Mouse (Mus musculus): ENCODE results near the gene Rab3gap2.

DNA sequence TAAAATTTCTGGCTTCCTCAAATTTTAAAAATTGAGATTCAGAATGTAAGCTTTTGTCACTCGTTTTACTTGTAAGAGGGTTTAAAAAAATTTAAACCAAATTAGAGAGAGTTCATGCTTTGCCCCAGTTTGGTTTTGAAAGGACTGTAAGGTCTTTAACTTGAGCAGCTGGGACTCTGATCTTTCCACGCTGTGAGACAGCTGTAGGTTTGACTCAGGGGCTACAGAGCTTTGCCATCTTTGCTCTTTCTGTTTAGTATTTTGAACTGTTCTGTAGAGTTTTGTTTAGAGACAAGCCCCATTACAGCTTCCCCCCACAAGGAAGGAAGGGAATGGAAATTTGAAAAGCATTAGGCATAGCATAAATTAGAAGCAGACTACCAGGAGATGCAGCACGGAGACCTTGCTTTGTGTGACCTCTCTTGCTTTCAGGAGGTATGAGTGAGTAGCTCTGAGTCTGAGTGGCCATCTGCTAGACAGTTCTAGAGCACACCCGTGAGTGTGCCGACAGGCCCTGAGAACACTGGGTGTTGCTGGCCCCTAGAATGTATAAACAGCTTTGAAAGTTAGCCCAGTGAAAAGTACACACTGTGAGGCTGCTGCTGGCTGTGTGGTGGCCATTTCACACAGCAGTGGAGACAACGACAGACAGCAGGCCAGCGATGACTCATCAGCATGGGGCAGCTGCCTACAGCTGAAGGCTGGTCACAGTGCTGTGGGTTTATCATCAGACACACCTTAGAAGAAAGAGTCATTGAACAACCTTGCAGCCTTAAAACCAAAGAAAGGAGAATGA, 25.7 kb downstream of the Rab3gap2 start:
- TF ChIP-seq CTCF (IDR thresholded peaks at IDR 0.05; ENCODE audit: low read depth) (no peak), EP300 (optimal IDR thresholded peaks at IDR 0.05) (no peak)

Measured in stomach, postnatal 0 days (tissue).